8 mouse cellular contexts compared by ENCODE assay signal in genomic region chr3:89411490-89412393, GRCm38 (mm10). TPM values are rescaled to one million over a fixed set of nuclear protein-coding genes. Genes with fewer than 3 reads are reported as not detected.
DNase-seq lines count a peak whose midpoint lies in the region; ATAC-seq lines count a peak whose summit lies in the region.

Gene Flad1 (minus strand): TSS chr3:89411870.

- intact Hi-C loops in heart, postnatal 14 days (cut with DNase I): loop anchor here (2.0 kb wide), 1 partner anchor 15 kb away; no protein-coding TSS in a partner anchor

- DNase-seq in ES-CJ7 (ENCODE audit: low read depth, low spot score): peak; percentile 100
- peak; percentile 99 for DNase-seq in cerebellum, adult 11 months
- peak; percentile 99 for DNase-seq in forebrain, embryonic 14.5 days (ENCODE audit: low spot score)
- peak; percentile 97 to 99 for DNase-seq in heart, postnatal 14 days
- DNase-seq in layer of hippocampus, adult 11-12 months (ENCODE audit: low spot score): peak; percentile 100
- peak; percentile 99 for DNase-seq in lung, adult 18-20 months
- peak; percentile 98 for DNase-seq in testis, postnatal 14 days (ENCODE audit: low spot score)

- 8% methylated on average over 28 of the region's 28 CpGs for WGBS in forebrain, embryonic 14.5 days
- WGBS in neural tube, embryonic 15.5 days: 6% methylated on average over 28 of the region's 28 CpGs

- H3K4me1 ChIP-seq in forebrain, embryonic 14.5 days (ENCODE audit: control insufficient read depth, insufficient read depth, low read length): peaks cover 8% of the 10 kb centered on the region
- H3K4me1 ChIP-seq in neural tube, embryonic 15.5 days: peaks cover 20% of the 10 kb centered on the region

- H3K9ac ChIP-seq in forebrain, embryonic 14.5 days (ENCODE audit: low read length): peak within 1 kb of the TSS; percentile 54
- H3K9ac ChIP-seq in neural tube, embryonic 15.5 days (replicated peaks): peak within 1 kb of the TSS; percentile 56

- no peaks in the 10 kb centered on the region for H3K27me3 ChIP-seq in forebrain, embryonic 14.5 days (replicated peaks; ENCODE audit: control insufficient read depth, insufficient read depth, low read length)
- no peaks in the 10 kb centered on the region for H3K27me3 ChIP-seq in neural tube, embryonic 15.5 days (replicated peaks)

- H3K27ac ChIP-seq in forebrain, embryonic 14.5 days (ENCODE audit: low read depth, low read length): no peak within 1 kb of the TSS
- H3K27ac ChIP-seq in neural tube, embryonic 15.5 days (replicated peaks): peak within 1 kb of the TSS; percentile 72

- ATAC-seq in forebrain, embryonic 14.5 days: peak; percentile 100
- ATAC-seq in neural tube, embryonic 15.5 days (ENCODE audit: low FRiP score): peak; percentile 98

- no peaks in the 10 kb centered on the region for H3K9me3 ChIP-seq in forebrain, embryonic 14.5 days (replicated peaks; ENCODE audit: control insufficient read depth, low read length)
- no peaks in the 10 kb centered on the region for H3K9me3 ChIP-seq in neural tube, embryonic 15.5 days (replicated peaks)

- H3K36me3 ChIP-seq in forebrain, embryonic 14.5 days (ENCODE audit: control insufficient read depth, insufficient read depth, low read length): peaks cover 29% of the 10 kb centered on the region
- H3K36me3 ChIP-seq in neural tube, embryonic 15.5 days: peaks cover 24% of the 10 kb centered on the region

- H3K4me2 ChIP-seq in forebrain, embryonic 14.5 days (ENCODE audit: low read length): peak within 1 kb of the TSS; percentile 62
- peak within 1 kb of the TSS; percentile 80 for H3K4me2 ChIP-seq in neural tube, embryonic 15.5 days

- H3K4me3 ChIP-seq in forebrain, embryonic 14.5 days (ENCODE audit: low read depth, low read length): peak within 1 kb of the TSS; percentile 39
- H3K4me3 ChIP-seq in neural tube, embryonic 15.5 days (replicated peaks): peak within 1 kb of the TSS; percentile 55

RNA-seq across cellular contexts. Expression of gene Flad1, which starts in this region (rescaled TPM):
- 34.9 and 41.0 TPM in 2 replicates for polyA plus RNA-seq in forebrain, embryonic 14.5 days (2014; fragmentation: Nextera tagmentation; extraction: Ambion mirVana)
- total RNA-seq in heart, postnatal 14 days (2021): 10 to 100 TPM; 44.7 to 46.1 TPM
- 32.7 and 33.1 TPM in 2 replicates for polyA plus RNA-seq in neural tube, embryonic 15.5 days (2015; fragmentation: Nextera tagmentation; extraction: Ambion mirVana)
